Mouse (Mus musculus) MN1 (cell line): Measurements from ENCODE around the gene Usp27x.

Source experiments
- DNase-seq: peaks from one replicate; pipeline ENCODE4 v3.0.0-alpha.2; 2016; ENCODE audit warnings: low spot score

Usp27x gene

GRCm38 (mm10) chrX:7375716-7376480 lies at the start of gene Usp27x:
Gene Usp27x (minus strand): TSS chrX:7375830.
- peak; percentile 82 for DNase-seq

GRCm38 (mm10) chrX:7422691-7423111 lies 47.1 kb upstream of the Usp27x start:
- peak; percentile 81 for DNase-seq

- no peak for DNase-seq
Observed at GRCm38 (mm10) chrX:7422166-7422565, 46.5 kb upstream of the Usp27x start.

GRCm38 (mm10) chrX:7421016-7421415 lies 45.4 kb upstream of the Usp27x start:
- peak; percentile 88 for DNase-seq

GRCm38 (mm10) chrX:7416178-7416871 lies 40.7 kb upstream of the Usp27x start:
- peak; percentile 76 for DNase-seq

- no peak for DNase-seq
Observed at GRCm38 (mm10) chrX:7415308-7415707, 39.7 kb upstream of the Usp27x start.

GRCm38 (mm10) chrX:7412239-7413033 lies 36.8 kb upstream of the Usp27x start:
- DNase-seq, result no peak

GRCm38 (mm10) chrX:7376586-7376985 lies 956 bp upstream of the Usp27x start:
- peak; percentile 48 for DNase-seq

GRCm38 (mm10) chrX:7375322-7375715 lies 311 bp downstream of the Usp27x start:
- DNase-seq, result no peak

- no peak for DNase-seq
Observed at GRCm38 (mm10) chrX:7325455-7325854, 50.2 kb downstream of the Usp27x start.

GRCm38 (mm10) chrX:7322288-7322687 lies 53.3 kb downstream of the Usp27x start:
- peak; percentile 67 for DNase-seq
